Mouse (Mus musculus): ENCODE measurements around the gene Lage3. TPM values are rescaled to one million over a fixed set of nuclear protein-coding genes. Genes with fewer than 3 reads are reported as not detected.
"Not testable (repeated sequence)": the region's sequence is repeated elsewhere in the genome, so short reads cannot be mapped to it uniquely, and the experiment has no call there.

The Lage3 gene
- polyA plus RNA-seq, 1 experiment from 2014 or later, result 105 TPM

GRCm38 (mm10) chrX:74359171-74359570 lies 5.8 kb upstream of the Lage3 start:
- H3K4me3 ChIP-seq (ENCODE audit: low read depth, low read length), result no peak overlapping the region
- WGBS (ENCODE audit: insufficient replicate concordance), result 41% methylated on average over 11 of the region's 11 CpGs
- no peak overlapping the region for H3K9ac ChIP-seq (ENCODE audit: low read depth, low read length)
- no peak overlapping the region for H3K4me2 ChIP-seq
- no peaks in the 10 kb centered on the region for H3K4me1 ChIP-seq (ENCODE audit: control insufficient read depth, insufficient read depth, low read length)
- no peaks in the 10 kb centered on the region for H3K9me3 ChIP-seq (replicated peaks; ENCODE audit: control insufficient read depth, low read length)
- no peaks in the 10 kb centered on the region for H3K36me3 ChIP-seq (ENCODE audit: control insufficient read depth, insufficient read depth, low read length)
- no peaks in the 10 kb centered on the region for H3K27me3 ChIP-seq (ENCODE audit: control insufficient read depth, insufficient read depth, low read length)
- H3K27ac ChIP-seq (ENCODE audit: low read depth, low read length), result no peak overlapping the region
- no peak for ATAC-seq (replicated peaks; ENCODE audit: insufficient number of reproducible peaks, low FRiP score, low TSS enrichment)

GRCm38 (mm10) chrX:74357069-74357468 lies 3.7 kb upstream of the Lage3 start:
- ATAC-seq (replicated peaks; ENCODE audit: insufficient number of reproducible peaks, low FRiP score, low TSS enrichment); H3K36me3 ChIP-seq (ENCODE audit: control insufficient read depth, insufficient read depth, low read length); H3K27ac ChIP-seq (ENCODE audit: low read depth, low read length); H3K4me1 ChIP-seq (ENCODE audit: control insufficient read depth, insufficient read depth, low read length); H3K4me3 ChIP-seq (ENCODE audit: low read depth, low read length); H3K4me2 ChIP-seq; H3K9ac ChIP-seq (ENCODE audit: low read depth, low read length); H3K27me3 ChIP-seq (ENCODE audit: control insufficient read depth, insufficient read depth, low read length); H3K9me3 ChIP-seq (replicated peaks; ENCODE audit: control insufficient read depth, low read length): not testable (repeated sequence)
- 65% methylated on average over 3 of the region's 3 CpGs for WGBS (ENCODE audit: insufficient replicate concordance)

- H3K4me2 ChIP-seq, result peak overlapping the region; percentile 68
- 19% methylated on average over 13 of the region's 13 CpGs for WGBS (ENCODE audit: insufficient replicate concordance)
- 0 out of 2 replicates have a peak, but pooled peaks have one; percentile 10 for ATAC-seq (replicated peaks; ENCODE audit: insufficient number of reproducible peaks, low FRiP score, low TSS enrichment)
Measured at GRCm38 (mm10) chrX:74352645-74353466, 562 bp downstream of the Lage3 start.

GRCm38 (mm10) chrX:74330166-74330930 lies 23.1 kb downstream of the Lage3 start:
- Histone ChIP-seq H3K27ac (ENCODE audit: low read depth, low read length) (no peak overlapping the region), H3K36me3 (ENCODE audit: control insufficient read depth, insufficient read depth, low read length) (no peaks in the 10 kb centered on the region), H3K4me2 (peak overlapping the region; percentile 70), H3K4me3 (ENCODE audit: low read depth, low read length) (no peak overlapping the region), H3K27me3 (ENCODE audit: control insufficient read depth, insufficient read depth, low read length) (0 out of 2 replicates have a peak, but pooled peaks cover 4% of the 10 kb centered on the region), H3K4me1 (ENCODE audit: control insufficient read depth, insufficient read depth, low read length) (no peaks in the 10 kb centered on the region), H3K9me3 (replicated peaks; ENCODE audit: control insufficient read depth, low read length) (no peaks in the 10 kb centered on the region), H3K9ac (ENCODE audit: low read depth, low read length) (no peak overlapping the region)
- no peak for ATAC-seq (replicated peaks; ENCODE audit: insufficient number of reproducible peaks, low FRiP score, low TSS enrichment)
- 26% methylated on average over 2 of the region's 2 CpGs for WGBS (ENCODE audit: insufficient replicate concordance)

More at GRCm38 (mm10) chrX:74352645-74353466, 562 bp downstream of the Lage3 start:
- no peaks in the 10 kb centered on the region for H3K4me1 ChIP-seq (ENCODE audit: control insufficient read depth, insufficient read depth, low read length)
- H3K27me3 ChIP-seq (ENCODE audit: control insufficient read depth, insufficient read depth, low read length), result no peaks in the 10 kb centered on the region
- H3K27ac ChIP-seq (ENCODE audit: low read depth, low read length), result peak overlapping the region; percentile 15; the same call in 1 of the 2 replicates
- H3K9me3 ChIP-seq (replicated peaks; ENCODE audit: control insufficient read depth, low read length), result no peaks in the 10 kb centered on the region
- H3K9ac ChIP-seq (ENCODE audit: low read depth, low read length), result peak overlapping the region; percentile 72
- H3K4me3 ChIP-seq (ENCODE audit: low read depth, low read length), result peak overlapping the region; percentile 50
- no peaks in the 10 kb centered on the region for H3K36me3 ChIP-seq (ENCODE audit: control insufficient read depth, insufficient read depth, low read length)

- Histone ChIP-seq H3K4me1 (ENCODE audit: control insufficient read depth, insufficient read depth, low read length) (no peaks in the 10 kb centered on the region), H3K27ac (ENCODE audit: low read depth, low read length) (no peak overlapping the region), H3K9ac (ENCODE audit: low read depth, low read length) (peak overlapping the region; percentile 78), H3K4me3 (ENCODE audit: low read depth, low read length) (peak overlapping the region; percentile 45), H3K36me3 (ENCODE audit: control insufficient read depth, insufficient read depth, low read length) (no peaks in the 10 kb centered on the region), H3K27me3 (ENCODE audit: control insufficient read depth, insufficient read depth, low read length) (0 out of 2 replicates have a peak, but pooled peaks cover 4% of the 10 kb centered on the region), H3K9me3 (replicated peaks; ENCODE audit: control insufficient read depth, low read length) (no peaks in the 10 kb centered on the region), H3K4me2 (peak overlapping the region; percentile 70)
- WGBS (ENCODE audit: insufficient replicate concordance), result 26% methylated on average over 10 of the region's 10 CpGs
- no peak for ATAC-seq (replicated peaks; ENCODE audit: insufficient number of reproducible peaks, low FRiP score, low TSS enrichment)
Measured at GRCm38 (mm10) chrX:74329215-74329671, 24.2 kb downstream of the Lage3 start.

GRCm38 (mm10) chrX:74328725-74329161 lies 24.7 kb downstream of the Lage3 start, which contains the start of gene Plxna3:
TSS of gene Plxna3 (plus strand) at chrX:74329066.
- Histone ChIP-seq H3K4me1 (ENCODE audit: control insufficient read depth, insufficient read depth, low read length) (no peaks in the 10 kb centered on the region), H3K27me3 (ENCODE audit: control insufficient read depth, insufficient read depth, low read length) (0 out of 2 replicates have a peak, but pooled peaks cover 4% of the 10 kb centered on the region), H3K36me3 (ENCODE audit: control insufficient read depth, insufficient read depth, low read length) (no peaks in the 10 kb centered on the region), H3K9me3 (replicated peaks; ENCODE audit: control insufficient read depth, low read length) (no peaks in the 10 kb centered on the region), H3K27ac (ENCODE audit: low read depth, low read length) (no peak within 1 kb of the TSS), H3K4me3 (ENCODE audit: low read depth, low read length) (peak within 1 kb of the TSS; percentile 45), H3K4me2 (peak within 1 kb of the TSS; percentile 70), H3K9ac (ENCODE audit: low read depth, low read length) (peak within 1 kb of the TSS; percentile 78)
- 7% methylated on average over 16 of the region's 30 CpGs for WGBS (ENCODE audit: insufficient replicate concordance)
- ATAC-seq (replicated peaks; ENCODE audit: insufficient number of reproducible peaks, low FRiP score, low TSS enrichment), result peak; percentile 85

GRCm38 (mm10) chrX:74312540-74313464 lies 40.6 kb downstream of the Lage3 start, which contains the start of gene Fam50a:
TSS of gene Fam50a (plus strand) at chrX:74313033.
- peak within 1 kb of the TSS; percentile 74 for H3K4me2 ChIP-seq
- peaks cover 3% of the 10 kb centered on the region; the same call in 1 of the 2 replicates for H3K36me3 ChIP-seq (ENCODE audit: control insufficient read depth, insufficient read depth, low read length)

More at GRCm38 (mm10) chrX:74312540-74313464, 40.6 kb downstream of the Lage3 start, which contains the start of gene Fam50a:
- no peaks in the 10 kb centered on the region for H3K27me3 ChIP-seq (ENCODE audit: control insufficient read depth, insufficient read depth, low read length)
- no peaks in the 10 kb centered on the region for H3K4me1 ChIP-seq (ENCODE audit: control insufficient read depth, insufficient read depth, low read length)
- ATAC-seq (replicated peaks; ENCODE audit: insufficient number of reproducible peaks, low FRiP score, low TSS enrichment), result peak; percentile 94
- WGBS (ENCODE audit: insufficient replicate concordance), result 15% methylated on average over 59 of the region's 59 CpGs
- H3K9me3 ChIP-seq (replicated peaks; ENCODE audit: control insufficient read depth, low read length), result no peaks in the 10 kb centered on the region
- peak within 1 kb of the TSS; percentile 65 for H3K4me3 ChIP-seq (ENCODE audit: low read depth, low read length)
- H3K27ac ChIP-seq (ENCODE audit: low read depth, low read length), result peak within 1 kb of the TSS; percentile 82
- H3K9ac ChIP-seq (ENCODE audit: low read depth, low read length), result peak within 1 kb of the TSS; percentile 77

Measured in heart, embryonic 11.5 days (tissue).